Mouse (Mus musculus): ENCODE data around the gene Aqp9. TPM values are rescaled to one million over a fixed set of nuclear protein-coding genes. Genes with fewer than 3 reads are reported as not detected.

Gene Aqp9
- 0.08 and 0.93 TPM in 2 replicates for polyA plus RNA-seq (2016; fragmentation: Nextera tagmentation; extraction: Ambion mirVana)

- no peaks in the 10 kb centered on the region for H3K27me3 ChIP-seq
- no peak within 1 kb of the TSS for H3K4me3 ChIP-seq (replicated peaks)
- H3K36me3 ChIP-seq (replicated peaks), result no peaks in the 10 kb centered on the region
- WGBS, result 45% methylated on average over 12 of the region's 12 CpGs
- no peaks in the 10 kb centered on the region for H3K9me3 ChIP-seq
- ATAC-seq (ENCODE audit: low FRiP score), result no peak
- H3K4me2 ChIP-seq, result no peak within 1 kb of the TSS
- no peak within 1 kb of the TSS for H3K9ac ChIP-seq
- peaks cover 14% of the 10 kb centered on the region for H3K4me1 ChIP-seq
- H3K27ac ChIP-seq, result peak within 1 kb of the TSS; percentile 38
These were observed at the start of gene Aqp9 for GRCm38 (mm10) chr9:71168511-71168910. Aqp9 (minus strand) TSS chr9:71168682.

- WGBS, result 6% methylated on average over 5 of the region's 5 CpGs
- Histone ChIP-seq H3K9ac (no peak overlapping the region), H3K27me3 (peaks cover 76% of the 10 kb centered on the region), H3K4me3 (replicated peaks) (no peak overlapping the region), H3K4me2 (no peak overlapping the region), H3K4me1 (peaks cover 21% of the 10 kb centered on the region), H3K36me3 (replicated peaks) (no peaks in the 10 kb centered on the region), H3K27ac (no peak overlapping the region), H3K9me3 (no peaks in the 10 kb centered on the region)
- no peak for ATAC-seq (ENCODE audit: low FRiP score)
These were observed 49.3 kb upstream of the Aqp9 start for GRCm38 (mm10) chr9:71217793-71218095.

- H3K4me1 ChIP-seq, result peaks cover 21% of the 10 kb centered on the region
- H3K9ac ChIP-seq, result no peak overlapping the region
- no peaks in the 10 kb centered on the region for H3K36me3 ChIP-seq (replicated peaks)
- no peak for ATAC-seq (ENCODE audit: low FRiP score)
- H3K27me3 ChIP-seq, result peaks cover 72% of the 10 kb centered on the region
- no peak overlapping the region for H3K4me3 ChIP-seq (replicated peaks)
- no peak overlapping the region for H3K27ac ChIP-seq
- WGBS, result 1% methylated on average over 20 of the region's 20 CpGs
- no peaks in the 10 kb centered on the region for H3K9me3 ChIP-seq
- no peak overlapping the region for H3K4me2 ChIP-seq
These were observed 48.7 kb upstream of the Aqp9 start for GRCm38 (mm10) chr9:71216996-71217792.

- peak overlapping the region; percentile 62 for H3K4me2 ChIP-seq
- H3K4me1 ChIP-seq, result peaks cover 21% of the 10 kb centered on the region
- peak; percentile 27; the same call in 1 of the 2 replicates for ATAC-seq (ENCODE audit: low FRiP score)
- H3K27ac ChIP-seq, result no peak overlapping the region
- H3K9ac ChIP-seq, result no peak overlapping the region
- H3K27me3 ChIP-seq, result peaks cover 72% of the 10 kb centered on the region
- WGBS, result under 1% methylated on average over 57 of the region's 57 CpGs
- no peaks in the 10 kb centered on the region for H3K36me3 ChIP-seq (replicated peaks)
- H3K4me3 ChIP-seq (replicated peaks), result peak overlapping the region; percentile 42
- no peaks in the 10 kb centered on the region for H3K9me3 ChIP-seq
These were observed 47.8 kb upstream of the Aqp9 start for GRCm38 (mm10) chr9:71216036-71216995.

- Histone ChIP-seq H3K27me3 (peaks cover 66% of the 10 kb centered on the region), H3K36me3 (replicated peaks) (no peaks in the 10 kb centered on the region), H3K9me3 (no peaks in the 10 kb centered on the region), H3K9ac (0 out of 2 replicates have a peak within 1 kb of the TSS, but pooled peaks have one; percentile 33), H3K4me2 (peak within 1 kb of the TSS; percentile 62), H3K4me1 (peaks cover 21% of the 10 kb centered on the region), H3K27ac (no peak within 1 kb of the TSS), H3K4me3 (replicated peaks) (peak within 1 kb of the TSS; percentile 42)
- WGBS, result 1% methylated on average over 58 of the region's 97 CpGs
- ATAC-seq (ENCODE audit: low FRiP score), result peak; percentile 71
These were observed 47.0 kb upstream of the Aqp9 start, which contains the start of gene Aldh1a2 for GRCm38 (mm10) chr9:71215248-71216035. Aldh1a2 (plus strand) TSS chr9:71215789.

- Histone ChIP-seq H3K9me3 (no peaks in the 10 kb centered on the region), H3K4me3 (replicated peaks) (no peak overlapping the region), H3K4me2 (no peak overlapping the region), H3K27me3 (peaks cover 53% of the 10 kb centered on the region), H3K4me1 (peaks cover 21% of the 10 kb centered on the region), H3K9ac (no peak overlapping the region), H3K36me3 (replicated peaks) (no peaks in the 10 kb centered on the region), H3K27ac (no peak overlapping the region)
- no peak for ATAC-seq (ENCODE audit: low FRiP score)
- WGBS, result 34% methylated on average over 4 of the region's 4 CpGs
These were observed 45.2 kb upstream of the Aqp9 start for GRCm38 (mm10) chr9:71213636-71214035.

- ATAC-seq (ENCODE audit: low FRiP score), result no peak
- peaks cover 33% of the 10 kb centered on the region for H3K27me3 ChIP-seq
These were observed 42.4 kb upstream of the Aqp9 start for GRCm38 (mm10) chr9:71210870-71211269.

GRCm38 (mm10) chr9:71209299-71209698 lies 40.8 kb upstream of the Aqp9 start:
- no peaks in the 10 kb centered on the region for H3K36me3 ChIP-seq (replicated peaks)
- no peak overlapping the region for H3K4me3 ChIP-seq (replicated peaks)
- H3K27ac ChIP-seq, result no peak overlapping the region
- peaks cover 17% of the 10 kb centered on the region for H3K27me3 ChIP-seq
- 63% methylated on average over 3 of the region's 3 CpGs for WGBS
- H3K4me2 ChIP-seq, result no peak overlapping the region
- H3K9ac ChIP-seq, result no peak overlapping the region
- ATAC-seq (ENCODE audit: low FRiP score), result no peak
- no peaks in the 10 kb centered on the region for H3K4me1 ChIP-seq
- no peaks in the 10 kb centered on the region for H3K9me3 ChIP-seq

More at GRCm38 (mm10) chr9:71210870-71211269, 42.4 kb upstream of the Aqp9 start:
- no peak overlapping the region for H3K4me3 ChIP-seq (replicated peaks)
- H3K9me3 ChIP-seq, result no peaks in the 10 kb centered on the region
- peaks cover 8% of the 10 kb centered on the region for H3K4me1 ChIP-seq
- H3K27ac ChIP-seq, result no peak overlapping the region
- no peaks in the 10 kb centered on the region for H3K36me3 ChIP-seq (replicated peaks)
- 5% methylated on average over 2 of the region's 2 CpGs for whole genome bisulfite sequencing
- no peak overlapping the region for H3K4me2 ChIP-seq
- H3K9ac ChIP-seq, result no peak overlapping the region

GRCm38 (mm10) chr9:71202265-71202664 lies 33.8 kb upstream of the Aqp9 start:
- Histone ChIP-seq H3K4me1 (no peaks in the 10 kb centered on the region), H3K9me3 (no peaks in the 10 kb centered on the region), H3K4me2 (no peak overlapping the region), H3K36me3 (replicated peaks) (no peaks in the 10 kb centered on the region), H3K27me3 (no peaks in the 10 kb centered on the region), H3K4me3 (replicated peaks) (no peak overlapping the region), H3K27ac (no peak overlapping the region), H3K9ac (no peak overlapping the region)
- ATAC-seq (ENCODE audit: low FRiP score), result no peak
- WGBS, result 82% methylated on average over 4 of the region's 4 CpGs

- Histone ChIP-seq H3K4me1 (no peaks in the 10 kb centered on the region), H3K4me2 (no peak overlapping the region), H3K27ac (no peak overlapping the region), H3K9me3 (no peaks in the 10 kb centered on the region), H3K4me3 (replicated peaks) (no peak overlapping the region), H3K9ac (no peak overlapping the region), H3K27me3 (no peaks in the 10 kb centered on the region), H3K36me3 (replicated peaks) (no peaks in the 10 kb centered on the region)
- no peak for ATAC-seq (ENCODE audit: low FRiP score)
- 89% methylated on average over 5 of the region's 5 CpGs for WGBS
These were observed 30.3 kb upstream of the Aqp9 start for GRCm38 (mm10) chr9:71198826-71199225.

- H3K9me3 ChIP-seq, result no peaks in the 10 kb centered on the region
- H3K4me1 ChIP-seq, result no peaks in the 10 kb centered on the region
- peak; percentile 49; the same call in 1 of the 2 replicates for ATAC-seq (ENCODE audit: low FRiP score)
- 13% methylated on average over 12 of the region's 12 CpGs for WGBS
- peak overlapping the region; percentile 38; the same call in 1 of the 2 replicates for H3K9ac ChIP-seq
- H3K4me2 ChIP-seq, result peak overlapping the region; percentile 44
- H3K27ac ChIP-seq, result no peak overlapping the region
- H3K4me3 ChIP-seq (replicated peaks), result no peak overlapping the region
- H3K36me3 ChIP-seq (replicated peaks), result no peaks in the 10 kb centered on the region
- no peaks in the 10 kb centered on the region for H3K27me3 ChIP-seq
These were observed 20.3 kb upstream of the Aqp9 start for GRCm38 (mm10) chr9:71188647-71189415.

Measured in forebrain, embryonic 12.5 days (tissue).